Mouse (Mus musculus) neural tube, embryonic 11.5 days (tissue): Measurements from ENCODE around the gene Rab33b. TPM values are rescaled to one million over a fixed set of nuclear protein-coding genes. Genes with fewer than 3 reads are reported as not detected.

ENCODE experiments used
- ATAC-seq: fragments of 200-750 bp; cut with Nextera tagmentation; 2 replicates; pipeline ENCODE4 v1.8.0; 2017; ENCODE audit warnings: moderate number of reproducible peaks, mild to moderate bottlenecking, moderate TSS enrichment, moderate library complexity; ENCODE audit not compliant: insufficient read depth, low FRiP score, low TSS enrichment
- DNase-seq: peaks from one replicate; pipeline ENCODE4 v3.0.0-alpha.2; 2015; ENCODE audit warnings: low spot score
- H3K27ac ChIP-seq: fragments of 300-500 bp; sonication (generic); 2 replicates; pipeline ENCODE4 v1.5.1; 2014; ENCODE audit warnings: low read depth, mild to moderate bottlenecking, low read length
- H3K27me3 ChIP-seq: fragments of 300-500 bp; sonication (generic); 2 replicates; pipeline ENCODE4 v1.6.1; 2014; ENCODE audit warnings: mild to moderate bottlenecking, low read length, mixed read lengths; ENCODE audit not compliant: control insufficient read depth, insufficient read depth
- H3K36me3 ChIP-seq: fragments of 300-500 bp; sonication (generic); 2 replicates; pipeline ENCODE4 v1.6.1; 2014; ENCODE audit warnings: mild to moderate bottlenecking, low read length, moderate library complexity, mixed read lengths; ENCODE audit not compliant: control insufficient read depth, insufficient read depth
- H3K4me1 ChIP-seq: fragments of 300-500 bp; sonication (generic); 2 replicates; pipeline ENCODE4 v1.6.1; 2014; ENCODE audit warnings: low read length, mixed read lengths; ENCODE audit not compliant: control insufficient read depth, insufficient read depth
- H3K4me2 ChIP-seq: fragments of 300-500 bp; sonication (generic); 2 replicates; pipeline ENCODE4 v1.6.1; 2014; ENCODE audit warnings: low read depth, mild to moderate bottlenecking, moderate library complexity
- H3K4me3 ChIP-seq: fragments of 300-500 bp; sonication (generic); 2 replicates; pipeline ENCODE4 v1.5.1; 2014; ENCODE audit warnings: low read depth, low read length
- H3K9ac ChIP-seq: fragments of 300-500 bp; sonication (generic); 2 replicates; pipeline ENCODE4 v1.6.1; 2014; ENCODE audit warnings: mild to moderate bottlenecking, low read length
- H3K9me3 ChIP-seq: fragments of 300-500 bp; sonication (generic); 2 replicates; pipeline ENCODE4 v1.6.1; 2016; ENCODE audit warnings: low read length; ENCODE audit not compliant: control insufficient read depth
- WGBS: fragments of 180-500 bp; shearing (Covaris S2); extraction: QIAGEN DNeasy Blood & Tissue Kit; methylation state at CpG from one replicate; pipeline ENCODE4 v1.1.7; 2014; 5-methylcytosine and 5-hydroxymethylcytosine counted together
- polyA plus RNA-seq: library from polyadenylated mRNA; unstranded; fragments of >200 nt; fragmentation: Nextera tagmentation; extraction: Ambion mirVana; gene quantifications from 2 replicates; pipeline ENCODE4 v1.2.1, GENCODE M21; 2014

Rab33b gene
- polyA plus RNA-seq, 1 experiment from 2014 or later = 13.4 TPM

DNA sequence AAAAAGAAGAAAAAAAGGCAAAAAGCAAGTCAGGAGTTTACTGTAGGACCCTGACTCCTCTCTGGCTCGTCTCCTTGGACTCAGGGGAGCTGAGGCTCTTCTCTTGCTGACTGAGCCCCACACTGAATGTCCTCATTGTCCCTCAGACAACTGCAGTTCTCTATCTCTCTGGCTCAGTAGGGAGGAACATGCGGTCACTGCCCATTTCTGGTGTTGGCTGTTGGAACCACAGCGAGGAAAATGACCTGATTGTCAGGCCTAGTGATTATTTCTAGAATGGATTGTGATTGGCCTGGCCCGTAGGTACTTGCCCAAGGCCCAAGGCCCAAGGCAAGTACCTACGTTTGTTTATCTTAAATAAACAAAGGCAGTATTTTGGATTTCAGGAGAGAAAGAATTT, 14.9 kb downstream of the Rab33b start:
- H3K9ac ChIP-seq = no peak overlapping the region
- no peak for DNase-seq
- WGBS = 79% methylated on average over 5 of the region's 5 CpGs
- H3K27ac ChIP-seq = no peak overlapping the region
- no peaks in the 10 kb centered on the region for H3K9me3 ChIP-seq
- H3K27me3 ChIP-seq = no peaks in the 10 kb centered on the region
- no peak overlapping the region for H3K4me3 ChIP-seq
- no peak for ATAC-seq
- H3K4me2 ChIP-seq = no peak overlapping the region
- H3K4me1 ChIP-seq = no peaks in the 10 kb centered on the region
- H3K36me3 ChIP-seq = no peaks in the 10 kb centered on the region

DNA sequence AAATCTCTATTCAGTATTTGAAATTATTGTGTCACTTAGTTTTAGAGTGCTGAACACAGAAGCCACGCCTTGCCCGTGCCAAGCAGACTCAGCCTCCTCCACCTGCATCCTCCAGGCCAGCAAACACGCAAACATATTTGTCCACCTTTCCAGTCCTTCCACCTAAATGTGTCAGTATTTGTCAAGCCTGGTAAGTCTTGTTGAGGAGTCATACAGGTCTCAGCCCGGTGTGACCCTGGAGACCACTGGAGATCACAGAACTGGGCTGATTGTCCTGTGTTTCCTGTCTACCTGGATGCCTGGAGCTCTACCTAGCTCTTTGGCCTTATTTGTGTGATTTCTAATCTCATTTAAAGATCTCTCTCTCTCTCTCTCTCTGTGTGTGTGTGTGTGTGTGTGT, 16.2 kb downstream of the Rab33b start:
- Histone ChIP-seq H3K4me2 (no peak overlapping the region), H3K27me3 (no peaks in the 10 kb centered on the region), H3K4me3 (no peak overlapping the region), H3K36me3 (no peaks in the 10 kb centered on the region), H3K4me1 (no peaks in the 10 kb centered on the region), H3K9ac (no peak overlapping the region), H3K27ac (no peak overlapping the region), H3K9me3 (no peaks in the 10 kb centered on the region)
- DNase-seq (no peak), ATAC-seq (no peak)
- WGBS = 93% methylated on average over 4 of the region's 4 CpGs

DNA sequence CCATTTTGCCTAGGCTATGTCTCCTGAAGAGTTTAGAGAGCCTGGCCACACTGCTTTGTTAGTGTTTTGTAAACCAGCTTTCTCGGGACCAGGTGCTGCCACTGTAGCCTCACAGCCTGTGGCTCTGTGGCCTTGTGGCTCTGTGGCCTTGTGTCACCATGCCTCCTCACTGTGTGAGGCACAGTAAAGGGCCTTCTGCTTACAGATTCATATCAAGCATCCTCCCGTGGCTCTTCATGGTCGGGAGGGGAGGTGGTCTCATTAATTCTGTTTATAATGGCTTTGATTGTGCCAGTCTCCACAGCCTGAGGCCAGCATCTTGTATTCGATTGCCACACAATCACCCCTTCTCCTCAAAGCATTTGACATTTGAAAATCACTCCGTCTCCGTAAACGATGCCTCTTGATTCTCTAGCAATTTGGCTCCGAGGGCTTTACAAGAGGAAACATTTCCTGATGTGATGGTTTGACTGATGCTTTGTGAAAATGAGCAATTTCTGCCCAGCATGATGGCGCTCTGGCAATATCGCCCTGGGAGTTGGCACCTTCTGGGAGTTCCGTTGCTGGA, 20.7 kb downstream of the Rab33b start:
- no peak overlapping the region for H3K4me3 ChIP-seq
- ATAC-seq (no peak), DNase-seq (peak; percentile 16)
- WGBS = 73% methylated on average over 11 of the region's 11 CpGs
- no peaks in the 10 kb centered on the region for H3K36me3 ChIP-seq
- no peaks in the 10 kb centered on the region for H3K27me3 ChIP-seq
- no peak overlapping the region for H3K27ac ChIP-seq
- no peak overlapping the region for H3K9ac ChIP-seq
- H3K4me2 ChIP-seq = no peak overlapping the region
- H3K4me1 ChIP-seq = no peaks in the 10 kb centered on the region
- no peaks in the 10 kb centered on the region for H3K9me3 ChIP-seq

DNA sequence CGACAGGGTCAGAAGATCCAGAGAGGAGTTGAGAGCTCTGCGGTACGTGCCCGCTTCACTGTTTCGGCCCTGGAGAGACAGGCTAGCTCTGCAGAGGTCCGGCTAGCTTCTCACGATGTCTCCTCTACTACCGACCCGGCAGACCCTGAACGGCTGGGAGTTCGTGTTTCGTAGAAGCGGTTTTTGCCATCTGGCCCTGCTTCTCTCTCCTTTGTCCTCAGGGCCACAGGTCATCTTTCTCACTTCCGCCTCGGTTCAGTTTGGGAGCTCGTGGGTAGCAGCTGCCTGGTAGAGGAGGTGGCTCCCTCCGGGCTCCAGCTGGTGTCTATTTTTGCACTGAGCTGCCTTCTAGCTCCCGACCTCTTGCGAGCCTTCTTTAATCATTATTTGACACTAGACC, 21.7 kb downstream of the Rab33b start:
- peak; percentile 62 for DNase-seq
- peak overlapping the region; percentile 39; the same call in 1 of the 2 replicates for H3K27ac ChIP-seq

DNA sequence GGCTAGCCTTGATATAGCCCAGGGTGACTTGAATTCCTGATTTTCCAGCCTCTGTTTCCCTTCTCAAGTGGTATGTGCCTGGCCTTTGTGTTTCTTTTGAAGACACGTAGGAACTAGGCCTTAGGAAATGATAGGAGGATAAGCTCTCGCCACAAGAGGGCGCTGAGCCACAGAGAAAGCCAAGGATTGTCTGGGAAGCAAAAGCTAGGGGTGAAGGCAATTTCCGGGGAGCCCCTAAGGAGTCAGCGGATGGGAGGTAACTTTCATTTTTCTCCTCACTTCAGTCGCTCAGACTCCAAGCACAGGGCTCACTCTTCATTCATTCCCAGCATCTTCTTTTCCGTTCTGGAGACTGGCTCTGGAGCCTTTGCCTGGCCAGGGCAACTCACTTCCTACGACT, 27.2 kb downstream of the Rab33b start:
- H3K4me3 ChIP-seq = no peak overlapping the region
- DNase-seq (peak; percentile 70), ATAC-seq (no peak)
- no peak overlapping the region for H3K4me2 ChIP-seq
- H3K36me3 ChIP-seq = no peaks in the 10 kb centered on the region
- H3K9me3 ChIP-seq = no peaks in the 10 kb centered on the region
- no peaks in the 10 kb centered on the region for H3K4me1 ChIP-seq
- H3K27ac ChIP-seq = no peak overlapping the region
- H3K9ac ChIP-seq = no peak overlapping the region
- no peaks in the 10 kb centered on the region for H3K27me3 ChIP-seq
- WGBS = 40% methylated on average over 8 of the region's 8 CpGs

More for the DNA sequence above, 21.7 kb downstream of the Rab33b start:
- no peak for ATAC-seq
- Histone ChIP-seq H3K9ac (no peak overlapping the region), H3K36me3 (no peaks in the 10 kb centered on the region), H3K27me3 (no peaks in the 10 kb centered on the region), H3K9me3 (no peaks in the 10 kb centered on the region), H3K4me3 (no peak overlapping the region), H3K4me2 (no peak overlapping the region), H3K4me1 (no peaks in the 10 kb centered on the region)
- WGBS = 59% methylated on average over 19 of the region's 19 CpGs

DNA sequence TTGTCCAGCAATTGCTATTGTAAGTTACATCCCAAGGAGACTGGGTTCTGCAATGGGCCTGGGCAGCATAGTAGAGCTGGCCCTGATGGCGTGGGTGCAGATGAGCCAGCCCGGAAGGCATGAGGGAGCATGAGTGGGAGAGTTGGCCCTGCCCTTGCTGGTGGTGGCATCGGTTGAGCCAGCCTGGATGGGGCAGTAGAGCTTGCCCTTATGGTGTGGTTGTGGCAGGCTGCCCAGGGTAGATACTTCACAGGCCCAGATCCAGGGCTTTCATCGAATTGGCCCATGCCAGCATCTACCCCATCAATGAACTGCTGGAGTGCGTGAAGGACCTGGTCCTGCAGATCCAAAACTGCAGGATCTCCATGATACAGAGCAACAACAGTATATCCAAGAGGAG, 28.3 kb downstream of the Rab33b start:
- Histone ChIP-seq H3K27ac (no peak overlapping the region), H3K9me3 (no peaks in the 10 kb centered on the region), H3K4me2 (no peak overlapping the region), H3K4me3 (no peak overlapping the region), H3K9ac (no peak overlapping the region), H3K36me3 (no peaks in the 10 kb centered on the region), H3K27me3 (no peaks in the 10 kb centered on the region), H3K4me1 (no peaks in the 10 kb centered on the region)
- DNase-seq = no peak
- ATAC-seq = no peak
- WGBS = 95% methylated on average over 5 of the region's 5 CpGs

DNA sequence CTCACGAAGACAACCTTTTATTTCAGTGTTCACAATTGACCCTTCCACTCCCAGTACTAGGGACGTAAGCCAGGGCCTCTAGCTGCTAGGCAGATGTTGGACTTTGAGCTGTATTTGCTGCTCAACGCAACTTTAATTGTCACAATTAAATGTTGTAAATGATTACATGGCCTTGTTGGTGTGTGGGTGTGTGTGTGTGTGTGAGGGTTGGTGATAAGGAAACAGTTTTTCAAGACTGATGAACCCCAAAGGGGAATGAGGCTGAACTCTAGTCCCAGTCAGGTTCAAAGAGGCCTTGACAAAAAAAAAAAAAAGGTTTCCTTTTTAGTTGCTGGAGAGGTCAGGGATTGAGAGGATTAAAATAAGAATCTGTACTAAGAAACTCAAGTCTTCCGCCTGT, 33.7 kb downstream of the Rab33b start:
- H3K9me3 ChIP-seq = no peaks in the 10 kb centered on the region
- 88% methylated on average over 4 of the region's 4 CpGs for WGBS
- ATAC-seq = no peak
- no peak overlapping the region for H3K27ac ChIP-seq
- H3K4me1 ChIP-seq = no peaks in the 10 kb centered on the region
- no peak overlapping the region for H3K4me2 ChIP-seq
- no peaks in the 10 kb centered on the region for H3K27me3 ChIP-seq
- H3K4me3 ChIP-seq = no peak overlapping the region
- no peak for DNase-seq
- H3K9ac ChIP-seq = no peak overlapping the region
- no peaks in the 10 kb centered on the region; the same call in 1 of the 2 replicates for H3K36me3 ChIP-seq

DNA sequence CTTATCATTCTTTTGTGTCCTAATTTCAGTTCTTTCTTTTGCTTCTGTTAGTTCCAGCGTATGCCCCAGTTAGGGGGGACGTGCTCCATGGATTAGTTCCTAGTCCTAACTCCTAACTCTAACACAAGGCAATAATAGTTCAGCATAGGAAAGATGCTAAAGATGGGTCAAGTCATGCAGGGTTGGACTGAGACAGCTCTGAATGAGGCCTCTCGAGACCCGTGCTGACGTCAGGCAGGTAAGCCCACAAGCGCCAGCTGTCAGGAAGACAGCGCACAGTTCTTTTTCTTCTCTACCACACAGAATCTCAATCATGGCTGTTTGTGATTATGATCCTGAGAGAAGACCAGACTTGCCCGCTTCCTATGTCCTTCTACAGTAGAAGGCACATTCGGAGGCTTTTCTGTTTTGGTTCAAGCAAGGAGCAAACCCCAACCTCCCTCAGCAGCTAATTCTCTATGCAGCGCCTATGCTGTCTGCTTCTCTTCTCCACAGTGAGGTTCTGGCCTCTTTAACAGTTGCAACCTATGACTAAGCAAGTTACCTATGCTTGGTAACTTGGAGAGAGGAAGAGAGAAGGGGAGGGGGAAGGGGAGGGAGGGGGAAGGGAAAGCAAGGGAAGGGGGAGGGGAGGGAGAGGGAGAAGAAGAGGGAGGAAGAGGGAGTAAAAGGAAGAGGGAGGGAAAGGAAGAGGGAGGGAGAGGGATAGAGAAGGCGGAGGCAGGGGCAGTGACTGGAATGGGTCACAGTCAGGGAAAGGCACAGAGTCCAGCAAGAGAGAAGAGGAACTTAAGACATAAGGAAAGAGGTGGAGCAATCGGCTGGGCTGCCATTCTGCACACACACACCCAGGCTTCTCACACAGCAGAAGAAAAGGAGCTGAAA, 34.4 kb downstream of the Rab33b start:
- no peak for DNase-seq

DNA sequence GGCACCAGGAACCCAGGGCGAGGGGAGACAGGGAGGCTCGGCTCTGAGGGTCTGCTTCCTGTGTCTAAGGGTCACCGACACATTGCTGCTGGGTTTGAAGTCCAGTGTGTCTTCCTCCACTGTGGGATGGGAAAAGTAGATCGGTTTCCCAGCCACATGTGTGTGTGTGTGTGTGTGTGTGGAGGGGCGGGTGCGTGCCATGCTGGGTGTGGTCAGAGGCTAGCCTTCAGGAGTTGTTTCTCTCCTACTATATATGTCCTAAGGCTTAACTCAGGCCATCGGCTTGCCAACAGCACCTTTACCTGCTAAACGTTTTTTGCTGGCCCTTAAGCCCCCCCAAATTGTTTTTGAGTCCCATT, 35.0 kb downstream of the Rab33b start:
- 77% methylated on average over 8 of the region's 8 CpGs for WGBS
- no peaks in the 10 kb centered on the region for H3K4me1 ChIP-seq
- H3K27me3 ChIP-seq = no peaks in the 10 kb centered on the region
- no peak overlapping the region for H3K4me2 ChIP-seq
- DNase-seq (no peak), ATAC-seq (no peak)
- no peak overlapping the region for H3K4me3 ChIP-seq
- H3K9ac ChIP-seq = no peak overlapping the region
- H3K36me3 ChIP-seq = no peaks in the 10 kb centered on the region; the same call in 1 of the 2 replicates
- no peak overlapping the region for H3K27ac ChIP-seq
- H3K9me3 ChIP-seq = no peaks in the 10 kb centered on the region

More for the DNA sequence above, 34.4 kb downstream of the Rab33b start:
- no peak overlapping the region for H3K4me2 ChIP-seq
- H3K9me3 ChIP-seq = no peaks in the 10 kb centered on the region
- H3K4me3 ChIP-seq = no peak overlapping the region
- H3K4me1 ChIP-seq = no peaks in the 10 kb centered on the region
- H3K27me3 ChIP-seq = no peaks in the 10 kb centered on the region
- ATAC-seq = no peak
- 81% methylated on average over 12 of the region's 12 CpGs for WGBS
- no peak overlapping the region for H3K27ac ChIP-seq
- no peak overlapping the region for H3K9ac ChIP-seq
- H3K36me3 ChIP-seq = no peaks in the 10 kb centered on the region; the same call in 1 of the 2 replicates
